Mouse (Mus musculus) kidney, postnatal 14 days (tissue): ENCODE measurements at regions not wholly inside any gene's neighbourhood (a gene's known extent, or its start where the extent isn't known, plus 50 kb on each side); places are given as distances from the start of the nearest gene placed in this dataset.

Source experiments
- DNase-seq: peaks from one replicate; pipeline ENCODE4 v3.0.0; 2022; ENCODE audit warnings: mixed read lengths

GRCm38 (mm10) chr9:120628794-120629560 is 57.7 kb downstream of the Rpl14 start:
- DNase-seq, result no peak

GRCm38 (mm10) chr9:120629609-120630008 is 58.4 kb downstream of the Rpl14 start:
- DNase-seq, result no peak

- DNase-seq, result no peak
These were observed 61.6 kb downstream of the Rpl14 start for GRCm38 (mm10) chr9:120632821-120633220.

GRCm38 (mm10) chr9:120642656-120643055 is 71.4 kb downstream of the Rpl14 start:
- DNase-seq, result no peak

- DNase-seq, result no peak
These were observed 72.1 kb downstream of the Rpl14 start for GRCm38 (mm10) chr9:120643371-120643770.

- no peak for DNase-seq
These were observed 74.5 kb downstream of the Rpl14 start for GRCm38 (mm10) chr9:120645776-120646175.

GRCm38 (mm10) chr9:120646806-120647667 is 75.8 kb downstream of the Rpl14 start:
- DNase-seq, result no peak

GRCm38 (mm10) chr9:120647668-120647955 is 76.4 kb downstream of the Rpl14 start:
- DNase-seq, result no peak

GRCm38 (mm10) chr9:120652733-120653132 is 81.5 kb downstream of the Rpl14 start:
- no peak for DNase-seq

- DNase-seq, result no peak
These were observed 81.9 kb downstream of the Rpl14 start for GRCm38 (mm10) chr9:120653170-120653569.

- DNase-seq, result no peak
These were observed 83.5 kb downstream of the Rpl14 start for GRCm38 (mm10) chr9:120654736-120655135.

- DNase-seq, result peak; percentile 32
These were observed 85.7 kb downstream of the Rpl14 start for GRCm38 (mm10) chr9:120656976-120657375.

- DNase-seq, result no peak
These were observed 86.5 kb downstream of the Rpl14 start for GRCm38 (mm10) chr9:120657786-120658185.

- DNase-seq, result no peak
These were observed 87.3 kb downstream of the Rpl14 start for GRCm38 (mm10) chr9:120658576-120658975.

- DNase-seq, result no peak
These were observed 90.0 kb downstream of the Rpl14 start for GRCm38 (mm10) chr9:120661226-120661625.

GRCm38 (mm10) chr9:120661641-120662227 is 90.5 kb downstream of the Rpl14 start:
- no peak for DNase-seq

- no peak for DNase-seq
These were observed 91.9 kb downstream of the Rpl14 start for GRCm38 (mm10) chr9:120663181-120663580.

- no peak for DNase-seq
These were observed 92.8 kb downstream of the Rpl14 start for GRCm38 (mm10) chr9:120664086-120664485.

- DNase-seq, result no peak
These were observed 101.2 kb downstream of the Rpl14 start for GRCm38 (mm10) chr9:120672452-120672851.

- DNase-seq, result no peak
These were observed 103.6 kb downstream of the Rpl14 start for GRCm38 (mm10) chr9:120674855-120675254.

GRCm38 (mm10) chr9:120675371-120676150 is 104.3 kb downstream of the Rpl14 start:
- DNase-seq, result peak; percentile 40

- no peak for DNase-seq
These were observed 105.1 kb downstream of the Rpl14 start for GRCm38 (mm10) chr9:120676301-120676700.

- peak; percentile 59 for DNase-seq
These were observed 105.5 kb downstream of the Rpl14 start for GRCm38 (mm10) chr9:120676771-120677170.
